Mouse (Mus musculus) neural tube, embryonic 13.5 days (tissue): ENCODE results near the gene Aldh3b2. TPM values are rescaled to one million over a fixed set of nuclear protein-coding genes. Genes with fewer than 3 reads are reported as not detected.

Source experiments
- ATAC-seq: fragments of 200-750 bp; cut with Nextera tagmentation; 2 replicates; pipeline ENCODE4 v1.8.0; 2017; ENCODE audit warnings: low read depth, mild to moderate bottlenecking, moderate TSS enrichment, moderate library complexity
- H3K27ac ChIP-seq: fragments of 300-500 bp; sonication (generic); replicated peaks from 2 replicates; pipeline ENCODE4 v1.5.1; 2015; ENCODE audit warnings: moderate library complexity, mild to moderate bottlenecking, inconsistent platforms
- H3K27me3 ChIP-seq: fragments of 300-500 bp; sonication (generic); 2 replicates; pipeline ENCODE4 v1.6.1; 2015; ENCODE audit warnings: mild to moderate bottlenecking, inconsistent platforms
- H3K36me3 ChIP-seq: fragments of 300-500 bp; sonication (generic); 2 replicates; pipeline ENCODE4 v1.6.1; 2015; ENCODE audit warnings: mild to moderate bottlenecking, inconsistent platforms
- H3K4me1 ChIP-seq: fragments of 300-500 bp; sonication (generic); replicated peaks from 2 replicates; pipeline ENCODE4 v1.6.1; 2015; ENCODE audit warnings: inconsistent platforms
- H3K4me2 ChIP-seq: fragments of 300-500 bp; sonication (generic); 2 replicates; pipeline ENCODE4 v1.6.1; 2015; ENCODE audit warnings: inconsistent platforms, mild to moderate bottlenecking, moderate library complexity
- H3K4me3 ChIP-seq: fragments of 300-500 bp; sonication (generic); 2 replicates; pipeline ENCODE4 v1.5.1; 2015; ENCODE audit warnings: mild to moderate bottlenecking, inconsistent platforms
- H3K9ac ChIP-seq: fragments of 300-500 bp; sonication (generic); 2 replicates; pipeline ENCODE4 v1.6.1; 2015; ENCODE audit warnings: moderate library complexity, mild to moderate bottlenecking, inconsistent platforms
- H3K9me3 ChIP-seq: fragments of 300-500 bp; sonication (generic); 2 replicates; pipeline ENCODE4 v1.6.1; 2016; ENCODE audit warnings: inconsistent platforms
- WGBS: fragments of 180-500 bp; shearing (Covaris S2); methylation state at CpG from one replicate; pipeline ENCODE4 v1.1.7; 2015; 5-methylcytosine and 5-hydroxymethylcytosine counted together
- polyA plus RNA-seq: library from polyadenylated mRNA; unstranded; fragments of >200 nt; fragmentation: Nextera tagmentation; extraction: Ambion mirVana; gene quantifications from 2 replicates; pipeline ENCODE4 v1.2.1, GENCODE M21; 2015

Aldh3b2 gene
- polyA plus RNA-seq, 1 experiment from 2014 or later = 0.14 TPM

- Histone ChIP-seq H3K4me1 (0 out of 2 replicates have a peak, but pooled peaks cover 3% of the 10 kb centered on the region), H3K4me3 (no peak within 1 kb of the TSS), H3K27me3 (no peaks in the 10 kb centered on the region), H3K9ac (no peak within 1 kb of the TSS), H3K9me3 (no peaks in the 10 kb centered on the region; the same call in 1 of the 2 replicates), H3K36me3 (no peaks in the 10 kb centered on the region), H3K27ac (no peak within 1 kb of the TSS), H3K4me2 (no peak within 1 kb of the TSS)
- no peak for ATAC-seq
- WGBS = 56% methylated on average over 5 of the region's 5 CpGs
These were observed 20.3 kb downstream of the Aldh3b2 start, which contains the start of gene Tbx10 for GRCm38 (mm10) chr19:3992416-3992815. TSS of gene Tbx10 (plus strand) at chr19:3992752.

GRCm38 (mm10) chr19:3994932-3995331 lies 22.8 kb downstream of the Aldh3b2 start:
- ATAC-seq = no peak
- 69% methylated on average over 6 of the region's 6 CpGs for WGBS
- H3K4me2 ChIP-seq = no peak overlapping the region
- H3K36me3 ChIP-seq = no peaks in the 10 kb centered on the region
- no peaks in the 10 kb centered on the region for H3K9me3 ChIP-seq
- peaks cover 10% of the 10 kb centered on the region for H3K4me1 ChIP-seq
- H3K9ac ChIP-seq = no peak overlapping the region
- no peak overlapping the region for H3K4me3 ChIP-seq
- H3K27me3 ChIP-seq = no peaks in the 10 kb centered on the region
- no peak overlapping the region for H3K27ac ChIP-seq

GRCm38 (mm10) chr19:3995505-3995904 lies 23.4 kb downstream of the Aldh3b2 start:
- Histone ChIP-seq H3K4me2 (no peak overlapping the region), H3K9me3 (no peaks in the 10 kb centered on the region)
- 91% methylated on average over 3 of the region's 3 CpGs for WGBS

GRCm38 (mm10) chr19:3996106-3996505 lies 24.0 kb downstream of the Aldh3b2 start:
- Histone ChIP-seq H3K4me2 (no peak overlapping the region), H3K9ac (no peak overlapping the region), H3K4me1 (peaks cover 11% of the 10 kb centered on the region), H3K27ac (no peak overlapping the region), H3K9me3 (no peaks in the 10 kb centered on the region), H3K36me3 (no peaks in the 10 kb centered on the region), H3K4me3 (no peak overlapping the region), H3K27me3 (no peaks in the 10 kb centered on the region)
- 76% methylated on average over 7 of the region's 7 CpGs for WGBS
- no peak for ATAC-seq

More at GRCm38 (mm10) chr19:3995505-3995904, 23.4 kb downstream of the Aldh3b2 start:
- H3K9ac ChIP-seq = no peak overlapping the region
- no peaks in the 10 kb centered on the region for H3K36me3 ChIP-seq
- no peaks in the 10 kb centered on the region for H3K27me3 ChIP-seq
- H3K4me1 ChIP-seq = peaks cover 10% of the 10 kb centered on the region
- no peak overlapping the region for H3K4me3 ChIP-seq
- no peak for ATAC-seq
- no peak overlapping the region for H3K27ac ChIP-seq

- no peak for ATAC-seq
- H3K9ac ChIP-seq = no peak overlapping the region
- no peak overlapping the region for H3K4me3 ChIP-seq
- no peaks in the 10 kb centered on the region for H3K36me3 ChIP-seq
- 83% methylated on average over 8 of the region's 8 CpGs for WGBS
- no peak overlapping the region for H3K27ac ChIP-seq
- no peak overlapping the region for H3K4me2 ChIP-seq
- no peaks in the 10 kb centered on the region for H3K27me3 ChIP-seq
- no peaks in the 10 kb centered on the region for H3K9me3 ChIP-seq
- H3K4me1 ChIP-seq = peaks cover 17% of the 10 kb centered on the region
These were observed 24.6 kb downstream of the Aldh3b2 start for GRCm38 (mm10) chr19:3996747-3997146.

- Histone ChIP-seq H3K4me3 (no peak overlapping the region), H3K36me3 (no peaks in the 10 kb centered on the region), H3K4me1 (peaks cover 20% of the 10 kb centered on the region), H3K27ac (no peak overlapping the region), H3K4me2 (no peak overlapping the region), H3K9me3 (no peaks in the 10 kb centered on the region), H3K27me3 (no peaks in the 10 kb centered on the region), H3K9ac (no peak overlapping the region)
- no peak for ATAC-seq
- WGBS = 64% methylated on average over 8 of the region's 8 CpGs
These were observed 25.1 kb downstream of the Aldh3b2 start for GRCm38 (mm10) chr19:3997231-3997630.

GRCm38 (mm10) chr19:3998335-3998734 lies 26.2 kb downstream of the Aldh3b2 start:
- peaks cover 20% of the 10 kb centered on the region for H3K4me1 ChIP-seq
- WGBS = 86% methylated on average over 8 of the region's 8 CpGs

GRCm38 (mm10) chr19:3999121-3999730 lies 27.1 kb downstream of the Aldh3b2 start:
- 0 out of 2 replicates have a peak overlapping the region, but pooled peaks have one; percentile 46 for H3K27ac ChIP-seq
- no peaks in the 10 kb centered on the region for H3K9me3 ChIP-seq
- H3K4me1 ChIP-seq = peaks cover 20% of the 10 kb centered on the region
- peak overlapping the region; percentile 91 for H3K4me2 ChIP-seq
- H3K4me3 ChIP-seq = peak overlapping the region; percentile 62; the same call in 1 of the 2 replicates
- no peaks in the 10 kb centered on the region; the same call in 1 of the 2 replicates for H3K36me3 ChIP-seq
- WGBS = 88% methylated on average over 9 of the region's 9 CpGs
- H3K27me3 ChIP-seq = no peaks in the 10 kb centered on the region
- H3K9ac ChIP-seq = peak overlapping the region; percentile 61
- no peak for ATAC-seq

More at GRCm38 (mm10) chr19:3998335-3998734, 26.2 kb downstream of the Aldh3b2 start:
- no peak for ATAC-seq
- Histone ChIP-seq H3K27ac (no peak overlapping the region), H3K9me3 (no peaks in the 10 kb centered on the region), H3K36me3 (no peaks in the 10 kb centered on the region), H3K27me3 (no peaks in the 10 kb centered on the region), H3K4me2 (no peak overlapping the region), H3K9ac (no peak overlapping the region), H3K4me3 (no peak overlapping the region)

- Histone ChIP-seq H3K27me3 (no peaks in the 10 kb centered on the region), H3K4me1 (peaks cover 20% of the 10 kb centered on the region), H3K27ac (peak within 1 kb of the TSS; percentile 97), H3K9ac (peak within 1 kb of the TSS; percentile 88), H3K36me3 (peaks cover 6% of the 10 kb centered on the region; the same call in 1 of the 2 replicates), H3K4me3 (peak within 1 kb of the TSS; percentile 62), H3K4me2 (peak within 1 kb of the TSS; percentile 91), H3K9me3 (no peaks in the 10 kb centered on the region)
- peak; percentile 86 for ATAC-seq
- under 1% methylated on average over 64 of the region's 64 CpGs for WGBS
These were observed 28.2 kb downstream of the Aldh3b2 start, which contains the start of the genes Nudt8 and Gm49405 for GRCm38 (mm10) chr19:4000119-4000900. TSS of gene Nudt8 (plus strand) at chr19:4000580. TSS of gene Gm49405 (plus strand) at chr19:4000626.

- H3K9me3 ChIP-seq = no peaks in the 10 kb centered on the region
- 17% methylated on average over 17 of the region's 17 CpGs for WGBS
- H3K36me3 ChIP-seq = peaks cover 12% of the 10 kb centered on the region
- H3K27me3 ChIP-seq = no peaks in the 10 kb centered on the region
- peak overlapping the region; percentile 62 for H3K4me3 ChIP-seq
- H3K9ac ChIP-seq = peak overlapping the region; percentile 88
- ATAC-seq = peak; percentile 25; the same call in 1 of the 2 replicates
- H3K4me2 ChIP-seq = peak overlapping the region; percentile 91
- peaks cover 20% of the 10 kb centered on the region for H3K4me1 ChIP-seq
- H3K27ac ChIP-seq = peak overlapping the region; percentile 97
These were observed 28.9 kb downstream of the Aldh3b2 start for GRCm38 (mm10) chr19:4000949-4001525.

- peak overlapping the region; percentile 88 for H3K9ac ChIP-seq
These were observed 29.6 kb downstream of the Aldh3b2 start for GRCm38 (mm10) chr19:4001752-4002151.

GRCm38 (mm10) chr19:4003112-4003511 lies 31.0 kb downstream of the Aldh3b2 start, which contains the start of gene Doc2g:
TSS of gene Doc2g (plus strand) at chr19:4003313.
- 85% methylated on average over 1 of the region's 1 CpGs for WGBS
- no peak within 1 kb of the TSS for H3K4me3 ChIP-seq
- no peaks in the 10 kb centered on the region for H3K9me3 ChIP-seq
- H3K27ac ChIP-seq = no peak within 1 kb of the TSS
- H3K27me3 ChIP-seq = no peaks in the 10 kb centered on the region
- H3K9ac ChIP-seq = peak within 1 kb of the TSS; percentile 88; the same call in 1 of the 2 replicates
- H3K36me3 ChIP-seq = peaks cover 33% of the 10 kb centered on the region
- H3K4me2 ChIP-seq = no peak within 1 kb of the TSS
- ATAC-seq = no peak
- H3K4me1 ChIP-seq = peaks cover 20% of the 10 kb centered on the region

More at GRCm38 (mm10) chr19:4001752-4002151, 29.6 kb downstream of the Aldh3b2 start:
- no peak for ATAC-seq
- H3K4me2 ChIP-seq = peak overlapping the region; percentile 91
- no peaks in the 10 kb centered on the region for H3K9me3 ChIP-seq
- H3K36me3 ChIP-seq = peaks cover 19% of the 10 kb centered on the region
- 84% methylated on average over 5 of the region's 5 CpGs for WGBS
- no peaks in the 10 kb centered on the region for H3K27me3 ChIP-seq
- H3K4me3 ChIP-seq = 0 out of 2 replicates have a peak overlapping the region, but pooled peaks have one; percentile 62
- peaks cover 20% of the 10 kb centered on the region for H3K4me1 ChIP-seq
- no peak overlapping the region for H3K27ac ChIP-seq
